Mouse (Mus musculus): Measurements from ENCODE around the gene Mphosph10. TPM values are rescaled to one million over a fixed set of nuclear protein-coding genes. Genes with fewer than 3 reads are reported as not detected.

Gene Mphosph10
- polyA plus RNA-seq, 1 experiment: 0.35 TPM

DNA sequence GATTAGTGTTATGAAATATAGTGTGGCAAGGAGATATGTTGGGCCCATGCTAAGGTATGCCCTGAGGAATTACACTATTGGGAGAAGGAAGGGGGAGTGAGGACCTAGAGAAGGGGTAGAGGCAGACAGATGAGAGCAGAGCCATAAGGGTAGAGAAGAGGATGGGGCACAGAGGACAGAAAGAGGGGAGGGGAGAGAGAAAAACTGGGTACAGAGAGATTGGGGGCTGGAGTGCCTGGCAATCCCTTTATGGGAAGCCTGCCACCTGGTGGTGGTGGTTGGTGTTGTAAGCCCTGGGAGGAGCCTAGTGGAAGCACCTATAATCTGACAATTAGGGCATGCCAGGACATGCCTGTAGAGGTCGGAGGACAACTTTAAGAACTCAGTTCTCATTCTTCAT is 65.2 kb downstream of the Mphosph10 start:
- TF ChIP-seq TAL1 (IDR thresholded peaks at IDR 0.05; ENCODE audit: low read length): no peak
- no peak for TF ChIP-seq GATA1 (IDR thresholded peaks at IDR 0.05; ENCODE audit: low read length)

More for the DNA sequence above, 65.2 kb downstream of the Mphosph10 start:
- Histone ChIP-seq H3K9me3 (ENCODE audit: control insufficient read depth, low read length) (no peaks in the 10 kb centered on the region), H3K36me3 (ENCODE audit: control insufficient read depth) (peaks cover 3% of the 10 kb centered on the region; the same call in 1 of the 2 replicates), H3K4me3 (replicated peaks) (no peak overlapping the region), H3K4me1 (ENCODE audit: control insufficient read depth) (no peaks in the 10 kb centered on the region; the same call in 1 of the 2 replicates), H3K27me3 (ENCODE audit: control insufficient read depth) (no peaks in the 10 kb centered on the region)

Other genes with a start within 250 kb of the Mphosph10 start
- 0.01 TPM in 1 of 2 replicates, not detected in the other for gene Trpm1, start 238.4 kb downstream of the Mphosph10 start, polyA plus RNA-seq (2012)
- 0.02 and 0.03 TPM in 2 replicates for gene Mtmr10, start 104.6 kb downstream of the Mphosph10 start, polyA plus RNA-seq (2012)
- gene Fan1, start 18.2 kb downstream of the Mphosph10 start, polyA plus RNA-seq (2012): 0.04 and 0.05 TPM in 2 replicates
- 0.24 and 0.35 TPM in 2 replicates for gene Mcee, start 339 bp upstream of the Mphosph10 start, polyA plus RNA-seq (2012)
- not detected in 2 replicates for gene Apba2, start 109.4 kb upstream of the Mphosph10 start, polyA plus RNA-seq (2012)